Mouse (Mus musculus) midbrain, embryonic 14.5 days (tissue): ENCODE results near the gene Syn2. TPM values are rescaled to one million over a fixed set of nuclear protein-coding genes. Genes with fewer than 3 reads are reported as not detected.

ENCODE experiments used
- ATAC-seq: fragments of 200-750 bp; cut with Nextera tagmentation; 2 replicates; pipeline ENCODE4 v1.8.0; 2017; ENCODE audit warnings: moderate number of reproducible peaks, moderate library complexity; ENCODE audit not compliant: low FRiP score, low TSS enrichment
- DNase-seq: peaks from one replicate; pipeline ENCODE4 v3.0.0-alpha.2; 2015
- H3K27ac ChIP-seq: fragments of 300-500 bp; sonication (generic); replicated peaks from 2 replicates; pipeline ENCODE4 v1.5.1; 2014; ENCODE audit warnings: mild to moderate bottlenecking, low read depth, low read length, moderate library complexity
- H3K27me3 ChIP-seq: fragments of 300-500 bp; sonication (generic); 2 replicates; pipeline ENCODE4 v1.6.1; 2014; ENCODE audit warnings: low read length, control low read depth, mixed read lengths; ENCODE audit not compliant: control insufficient read depth, insufficient read depth
- H3K36me3 ChIP-seq: fragments of 300-500 bp; sonication (generic); 2 replicates; pipeline ENCODE4 v1.6.1; 2014; ENCODE audit warnings: low read length, control low read depth; ENCODE audit not compliant: control insufficient read depth, insufficient read depth
- H3K4me1 ChIP-seq: fragments of 300-500 bp; sonication (generic); 2 replicates; pipeline ENCODE4 v1.6.1; 2014; ENCODE audit warnings: mild to moderate bottlenecking, antibody characterized with exemption, low read length, control low read depth; ENCODE audit not compliant: control insufficient read depth, insufficient read depth
- H3K4me2 ChIP-seq: fragments of 300-500 bp; sonication (generic); 2 replicates; pipeline ENCODE4 v1.6.1; 2014; ENCODE audit warnings: mild to moderate bottlenecking, low read length, moderate library complexity
- H3K4me3 ChIP-seq: fragments of 300-500 bp; sonication (generic); replicated peaks from 2 replicates; pipeline ENCODE4 v1.5.1; 2014; ENCODE audit warnings: low read depth, low read length
- H3K9ac ChIP-seq: fragments of 300-500 bp; sonication (generic); replicated peaks from 2 replicates; pipeline ENCODE4 v1.6.1; 2014; ENCODE audit warnings: mild to moderate bottlenecking, low read length, moderate library complexity
- H3K9me3 ChIP-seq: fragments of 300-500 bp; sonication (generic); 2 replicates; pipeline ENCODE4 v1.6.1; 2016; ENCODE audit warnings: low read length, control low read depth, mixed read lengths; ENCODE audit not compliant: control insufficient read depth
- WGBS: fragments of 180-500 bp; shearing (Covaris S2); extraction: QIAGEN DNeasy Blood & Tissue Kit; methylation state at CpG from one replicate; pipeline ENCODE4 v1.1.7; 2014; 5-methylcytosine and 5-hydroxymethylcytosine counted together
- polyA plus RNA-seq: library from polyadenylated mRNA; unstranded; fragments of >200 nt; fragmentation: Nextera tagmentation; extraction: Ambion mirVana; gene quantifications from 2 replicates; pipeline ENCODE4 v1.2.1, GENCODE M21; 2014

Gene Syn2
- polyA plus RNA-seq, 1 experiment from 2014 or later, result 39.9 TPM

- no peak overlapping the region for H3K4me3 ChIP-seq
- 88% methylated on average over 2 of the region's 2 CpGs for WGBS
Observed at GRCm38 (mm10) chr6:115210187-115210586, 75.5 kb downstream of the Syn2 start.

DNA sequence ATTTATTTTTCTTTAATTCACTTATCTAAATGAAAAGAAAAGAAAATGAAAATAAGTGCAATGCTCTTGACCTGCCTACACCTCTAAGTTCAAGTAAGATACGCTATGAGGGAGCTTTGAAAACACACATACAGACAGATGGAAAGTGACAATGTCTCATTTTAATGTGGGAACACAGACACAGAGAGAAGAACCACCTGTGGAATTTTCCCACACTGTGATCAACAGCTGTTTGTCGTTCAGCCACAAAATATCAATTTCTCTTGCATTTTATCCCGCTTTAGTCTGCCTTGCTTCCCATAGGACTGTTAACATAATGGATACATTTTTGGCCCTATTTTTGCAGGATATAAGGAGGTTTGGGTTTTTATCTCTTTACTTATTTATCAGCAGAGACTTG is 76.1 kb downstream of the Syn2 start:
- Histone ChIP-seq H3K4me3 (no peak overlapping the region), H3K4me2 (no peak overlapping the region), H3K27me3 (no peaks in the 10 kb centered on the region), H3K9me3 (no peaks in the 10 kb centered on the region), H3K36me3 (no peaks in the 10 kb centered on the region), H3K4me1 (no peaks in the 10 kb centered on the region), H3K9ac (no peak overlapping the region), H3K27ac (no peak overlapping the region)
- ATAC-seq (no peak), DNase-seq (no peak)
- WGBS, result 89% methylated on average over 3 of the region's 3 CpGs

More at GRCm38 (mm10) chr6:115210187-115210586, 75.5 kb downstream of the Syn2 start:
- H3K27ac ChIP-seq, result no peak overlapping the region
- H3K4me1 ChIP-seq, result no peaks in the 10 kb centered on the region
- no peak for DNase-seq
- no peaks in the 10 kb centered on the region for H3K36me3 ChIP-seq
- no peak for ATAC-seq
- no peak overlapping the region for H3K9ac ChIP-seq
- H3K27me3 ChIP-seq, result no peaks in the 10 kb centered on the region
- H3K9me3 ChIP-seq, result no peaks in the 10 kb centered on the region
- H3K4me2 ChIP-seq, result no peak overlapping the region

DNA sequence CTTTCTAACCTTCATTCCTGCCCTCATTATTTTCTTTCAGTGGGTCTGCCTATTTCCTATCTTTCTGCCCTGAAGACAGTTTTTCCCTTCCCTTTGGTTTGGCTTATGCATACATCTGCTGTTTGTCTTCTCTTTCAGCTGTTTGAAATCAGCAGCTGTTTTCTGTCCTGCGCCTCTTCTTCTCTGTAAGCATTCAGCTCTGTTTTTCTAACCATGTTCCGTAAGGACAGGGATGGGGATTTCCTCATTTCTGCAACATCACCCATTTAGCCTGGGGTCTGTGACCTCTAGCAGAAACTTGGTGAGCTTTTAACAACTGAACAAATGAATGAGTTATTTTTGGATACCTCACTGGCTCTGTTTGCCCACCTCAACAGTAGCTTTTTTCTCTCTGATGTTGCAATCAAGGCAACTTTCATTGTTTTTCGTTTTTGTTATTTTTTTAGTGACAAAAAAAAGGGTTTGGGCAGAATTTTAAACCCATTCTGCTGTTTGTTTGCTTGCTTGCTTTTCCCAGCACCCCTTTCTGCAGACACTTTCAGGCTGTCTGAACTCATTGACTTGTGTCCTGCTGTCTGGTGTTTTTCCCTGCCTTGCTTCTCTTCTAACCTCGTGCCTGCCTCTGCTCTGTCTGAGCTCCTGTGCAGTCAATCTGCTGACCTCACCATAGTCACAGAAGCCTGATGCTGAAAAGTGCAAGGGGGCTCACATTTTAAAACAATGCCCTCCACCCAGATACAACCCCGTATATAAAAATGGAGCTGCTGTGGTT is 77.6 kb downstream of the Syn2 start:
- Histone ChIP-seq H3K4me2 (no peak overlapping the region), H3K36me3 (no peaks in the 10 kb centered on the region), H3K9me3 (no peaks in the 10 kb centered on the region), H3K27ac (no peak overlapping the region), H3K27me3 (no peaks in the 10 kb centered on the region), H3K4me1 (no peaks in the 10 kb centered on the region), H3K9ac (no peak overlapping the region), H3K4me3 (no peak overlapping the region)
- DNase-seq, result no peak
- no peak for ATAC-seq
- 78% methylated on average over 5 of the region's 5 CpGs for WGBS

DNA sequence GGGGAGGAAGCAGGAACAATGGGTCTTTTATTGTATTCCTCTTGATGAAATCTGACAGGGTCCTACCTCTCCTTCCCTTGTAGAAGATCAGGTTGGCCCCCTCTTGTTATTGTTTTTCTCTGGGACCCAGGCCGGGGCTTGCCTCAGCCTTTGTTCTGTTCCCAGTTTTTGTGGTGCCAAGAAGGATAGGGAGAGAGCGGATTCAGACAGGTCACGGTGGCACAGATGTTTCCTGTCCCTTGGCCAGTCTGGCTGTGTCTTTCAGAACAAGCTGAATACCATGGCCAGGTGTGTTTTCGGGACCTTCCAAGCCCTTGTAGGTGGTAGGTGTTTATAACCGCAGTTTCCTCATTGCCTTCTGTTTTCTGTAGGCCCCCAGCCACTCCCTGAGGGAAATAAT is 78.4 kb downstream of the Syn2 start:
- WGBS, result 68% methylated on average over 5 of the region's 5 CpGs

DNA sequence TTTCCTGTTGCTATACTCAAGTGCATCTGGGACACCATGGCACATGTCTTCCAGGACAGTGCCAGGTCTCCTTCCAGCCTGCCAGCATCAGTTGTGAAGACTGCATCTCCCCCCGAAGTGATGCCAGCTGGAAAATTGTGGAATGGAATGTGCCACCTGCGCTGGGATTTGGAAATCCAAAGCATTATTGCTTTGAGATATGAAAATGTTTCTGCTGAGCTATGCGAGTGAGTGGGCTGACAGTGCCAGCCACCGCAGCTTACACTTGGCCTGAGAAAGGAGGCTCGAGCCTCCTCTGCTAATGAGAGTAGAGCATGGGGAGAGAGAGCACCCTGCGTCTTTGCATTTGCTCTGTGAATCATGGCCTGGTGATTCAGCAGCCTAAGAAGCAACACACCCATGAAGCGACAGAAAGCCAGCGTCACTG is 86.5 kb downstream of the Syn2 start:
- Histone ChIP-seq H3K4me2 (no peak overlapping the region), H3K36me3 (no peaks in the 10 kb centered on the region), H3K9ac (no peak overlapping the region), H3K27ac (no peak overlapping the region), H3K4me3 (no peak overlapping the region), H3K4me1 (no peaks in the 10 kb centered on the region), H3K27me3 (no peaks in the 10 kb centered on the region), H3K9me3 (no peaks in the 10 kb centered on the region)
- WGBS, result 85% methylated on average over 8 of the region's 8 CpGs
- ATAC-seq (no peak), DNase-seq (no peak)

More for the DNA sequence above, 78.4 kb downstream of the Syn2 start:
- H3K9me3 ChIP-seq, result no peaks in the 10 kb centered on the region
- no peak overlapping the region for H3K4me2 ChIP-seq
- no peak for ATAC-seq
- H3K36me3 ChIP-seq, result no peaks in the 10 kb centered on the region
- no peak overlapping the region for H3K9ac ChIP-seq
- no peak overlapping the region for H3K4me3 ChIP-seq
- no peaks in the 10 kb centered on the region for H3K27me3 ChIP-seq
- H3K27ac ChIP-seq, result no peak overlapping the region
- no peaks in the 10 kb centered on the region for H3K4me1 ChIP-seq
- DNase-seq, result no peak

- H3K9me3 ChIP-seq, result no peaks in the 10 kb centered on the region
- H3K36me3 ChIP-seq, result no peaks in the 10 kb centered on the region
- ATAC-seq, result no peak
- no peak overlapping the region for H3K27ac ChIP-seq
- no peak overlapping the region for H3K4me2 ChIP-seq
- peak; percentile 11 for DNase-seq
- no peak overlapping the region for H3K9ac ChIP-seq
- no peaks in the 10 kb centered on the region for H3K4me1 ChIP-seq
- H3K27me3 ChIP-seq, result no peaks in the 10 kb centered on the region
- WGBS, result 52% methylated on average over 3 of the region's 3 CpGs
- no peak overlapping the region for H3K4me3 ChIP-seq
Observed at GRCm38 (mm10) chr6:115225519-115225918, 90.8 kb downstream of the Syn2 start.

- Histone ChIP-seq H3K4me3 (no peak within 1 kb of the TSS), H3K36me3 (no peaks in the 10 kb centered on the region), H3K27me3 (no peaks in the 10 kb centered on the region), H3K9ac (no peak within 1 kb of the TSS), H3K9me3 (no peaks in the 10 kb centered on the region), H3K27ac (no peak within 1 kb of the TSS), H3K4me2 (no peak within 1 kb of the TSS), H3K4me1 (no peaks in the 10 kb centered on the region)
- whole genome bisulfite sequencing, result 78% methylated on average over 4 of the region's 4 CpGs
- ATAC-seq (no peak), DNase-seq (no peak)
Observed at GRCm38 (mm10) chr6:115227043-115227442, 92.3 kb downstream of the Syn2 start, which contains the start of gene Gm17482. Gene Gm17482 (plus strand): TSS chr6:115227343.

DNA sequence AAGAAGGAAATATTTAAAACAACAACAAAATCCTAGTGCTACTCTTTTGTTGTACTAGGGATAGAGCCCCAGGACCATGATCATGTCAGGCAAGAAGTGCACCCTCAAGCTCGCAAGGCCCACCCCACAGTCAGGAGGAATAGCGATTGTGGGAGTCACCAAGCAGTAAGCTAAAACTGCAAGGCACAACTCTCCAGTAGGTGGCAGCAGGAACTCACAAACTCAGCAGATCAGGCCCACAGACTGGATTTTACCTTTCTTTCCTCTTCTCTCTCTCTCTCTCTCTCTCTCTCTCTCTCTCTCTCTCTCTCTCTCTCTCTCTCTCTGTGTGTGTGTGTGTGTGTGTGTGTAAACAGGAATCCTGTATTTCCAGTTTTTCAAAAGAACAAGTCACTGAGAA is 92.8 kb downstream of the Syn2 start:
- no peaks in the 10 kb centered on the region for H3K36me3 ChIP-seq
- whole genome bisulfite sequencing, result 12% methylated on average over 2 of the region's 2 CpGs
- no peak overlapping the region for H3K9ac ChIP-seq
- no peak overlapping the region for H3K27ac ChIP-seq
- H3K9me3 ChIP-seq, result no peaks in the 10 kb centered on the region
- no peak overlapping the region for H3K4me2 ChIP-seq
- DNase-seq (peak; percentile 91), ATAC-seq (peak; percentile 37; the same call in 1 of the 2 replicates)
- no peaks in the 10 kb centered on the region for H3K4me1 ChIP-seq
- no peak overlapping the region for H3K4me3 ChIP-seq
- no peaks in the 10 kb centered on the region for H3K27me3 ChIP-seq

DNA sequence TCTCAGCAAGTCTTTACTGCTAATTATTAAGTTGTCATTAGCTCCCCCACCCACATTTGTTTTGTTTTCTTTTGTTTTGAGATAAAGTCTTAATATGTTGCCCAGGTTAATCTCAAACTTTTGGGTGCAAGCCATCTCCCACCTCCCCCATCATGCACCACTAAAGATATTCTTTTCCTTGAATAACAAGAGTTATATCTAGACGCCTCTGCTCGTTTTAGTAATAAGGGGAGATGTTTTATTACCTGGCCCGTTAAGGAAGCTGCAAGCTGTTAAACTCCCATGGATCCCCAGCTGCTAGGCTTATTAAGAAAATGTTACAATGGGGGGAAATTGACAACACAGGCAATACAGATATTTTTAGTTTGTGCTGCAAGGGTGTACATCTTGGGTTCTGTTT is 95.9 kb downstream of the Syn2 start:
- DNase-seq (no peak), ATAC-seq (no peak)
- WGBS, result 84% methylated on average over 3 of the region's 3 CpGs
- no peak overlapping the region for H3K4me2 ChIP-seq
- no peaks in the 10 kb centered on the region for H3K36me3 ChIP-seq
- H3K9ac ChIP-seq, result no peak overlapping the region
- no peak overlapping the region for H3K4me3 ChIP-seq
- no peak overlapping the region for H3K27ac ChIP-seq
- no peaks in the 10 kb centered on the region for H3K4me1 ChIP-seq
- no peaks in the 10 kb centered on the region for H3K9me3 ChIP-seq
- no peaks in the 10 kb centered on the region for H3K27me3 ChIP-seq
